Mouse (Mus musculus) lung, embryonic 16.5 days (tissue): ENCODE measurements around the gene Hsp90b1. TPM values are rescaled to one million over a fixed set of nuclear protein-coding genes. Genes with fewer than 3 reads are reported as not detected.
A peak's percentile ranks its signal among the peaks of the same experiment; 100 is the strongest.

Experiments
- ATAC-seq: fragments of 200-750 bp; cut with Nextera tagmentation; 2 replicates; pipeline ENCODE4 v1.8.0; 2017; ENCODE audit warnings: low read depth, mild to moderate bottlenecking, moderate library complexity
- H3K27ac ChIP-seq: fragments of 300-500 bp; sonication (generic); 2 replicates; pipeline ENCODE4 v1.5.1; 2014; ENCODE audit warnings: mild to moderate bottlenecking, control low read depth, low read length
- H3K27me3 ChIP-seq: fragments of 300-500 bp; sonication (generic); 2 replicates; pipeline ENCODE4 v1.6.1; 2014; ENCODE audit warnings: low read depth, low read length, mixed read lengths; ENCODE audit not compliant: control insufficient read depth, insufficient read depth
- H3K36me3 ChIP-seq: fragments of 300-500 bp; sonication (generic); 2 replicates; pipeline ENCODE4 v1.6.1; 2014; ENCODE audit warnings: low read length; ENCODE audit not compliant: control insufficient read depth, insufficient read depth
- H3K4me1 ChIP-seq: fragments of 300-500 bp; sonication (generic); replicated peaks from 2 replicates; pipeline ENCODE4 v1.6.1; 2014; ENCODE audit warnings: low read length, mixed read lengths; ENCODE audit not compliant: control insufficient read depth, insufficient read depth
- H3K4me2 ChIP-seq: fragments of 300-500 bp; sonication (generic); 2 replicates; pipeline ENCODE4 v1.6.1; 2014; ENCODE audit warnings: low read depth, low read length, control low read depth
- H3K4me3 ChIP-seq: fragments of 300-500 bp; sonication (generic); 2 replicates; pipeline ENCODE4 v1.5.1; 2014; ENCODE audit warnings: mild to moderate bottlenecking, low read length, control low read depth
- H3K9ac ChIP-seq: fragments of 300-500 bp; sonication (generic); 2 replicates; pipeline ENCODE4 v1.6.1; 2014; ENCODE audit warnings: low read length, control low read depth
- H3K9me3 ChIP-seq: fragments of 300-500 bp; sonication (generic); 2 replicates; pipeline ENCODE4 v1.6.1; 2016; ENCODE audit warnings: low read length; ENCODE audit not compliant: control insufficient read depth
- WGBS: fragments of 180-500 bp; shearing (Covaris S2); extraction: QIAGEN DNeasy Blood & Tissue Kit; methylation state at CpG from one replicate; pipeline ENCODE4 v1.1.7; 2014; 5-methylcytosine and 5-hydroxymethylcytosine counted together
- polyA plus RNA-seq: library from polyadenylated mRNA; unstranded; fragments of >200 nt; fragmentation: Nextera tagmentation; extraction: Ambion mirVana; gene quantifications from 2 replicates; pipeline ENCODE4 v1.2.1, GENCODE M21; 2015

The Hsp90b1 gene
- polyA plus RNA-seq: 771 and 809 TPM in 2 replicates

- peak within 1 kb of the TSS; percentile 95 for H3K4me2 ChIP-seq
- peak within 1 kb of the TSS; percentile 95 for H3K4me3 ChIP-seq
- peaks cover 24% of the 10 kb centered on the region for H3K36me3 ChIP-seq
- no peaks in the 10 kb centered on the region for H3K9me3 ChIP-seq
- H3K27ac ChIP-seq: peak within 1 kb of the TSS; percentile 99
- H3K27me3 ChIP-seq: no peaks in the 10 kb centered on the region
- under 1% methylated on average over 45 of the region's 51 CpGs for WGBS
- H3K9ac ChIP-seq: peak within 1 kb of the TSS; percentile 98
- ATAC-seq: peak; percentile 97
- H3K4me1 ChIP-seq: peaks cover 35% of the 10 kb centered on the region
Measured at GRCm38 (mm10) chr10:86705318-86705921, at the start of gene Hsp90b1, which contains the start of gene Ttc41. Hsp90b1 (minus strand) TSS chr10:86705509. Ttc41 (plus strand) TSS chr10:86705811.

- Histone ChIP-seq H3K4me1 (no peaks in the 10 kb centered on the region), H3K27ac (no peak overlapping the region), H3K27me3 (no peaks in the 10 kb centered on the region), H3K4me3 (no peak overlapping the region), H3K9ac (no peak overlapping the region), H3K36me3 (no peaks in the 10 kb centered on the region), H3K9me3 (no peaks in the 10 kb centered on the region), H3K4me2 (no peak overlapping the region)
- ATAC-seq: no peak
- WGBS: 81% methylated on average over 7 of the region's 7 CpGs
Measured at GRCm38 (mm10) chr10:86744306-86744705, 39.0 kb upstream of the Hsp90b1 start.

GRCm38 (mm10) chr10:86742918-86743317 lies 37.6 kb upstream of the Hsp90b1 start:
- no peak overlapping the region for H3K9ac ChIP-seq
- H3K36me3 ChIP-seq: no peaks in the 10 kb centered on the region
- H3K4me2 ChIP-seq: no peak overlapping the region
- H3K4me3 ChIP-seq: no peak overlapping the region
- H3K9me3 ChIP-seq: no peaks in the 10 kb centered on the region
- no peak overlapping the region for H3K27ac ChIP-seq
- no peaks in the 10 kb centered on the region for H3K4me1 ChIP-seq
- 74% methylated on average over 2 of the region's 2 CpGs for WGBS
- no peaks in the 10 kb centered on the region for H3K27me3 ChIP-seq
- no peak for ATAC-seq

- Histone ChIP-seq H3K4me1 (no peaks in the 10 kb centered on the region), H3K9me3 (no peaks in the 10 kb centered on the region), H3K27me3 (no peaks in the 10 kb centered on the region), H3K36me3 (no peaks in the 10 kb centered on the region), H3K9ac (no peak overlapping the region), H3K4me3 (no peak overlapping the region), H3K4me2 (no peak overlapping the region), H3K27ac (no peak overlapping the region)
- WGBS: 83% methylated on average over 4 of the region's 4 CpGs
- ATAC-seq: no peak
Measured at GRCm38 (mm10) chr10:86735036-86735435, 29.7 kb upstream of the Hsp90b1 start.

GRCm38 (mm10) chr10:86731500-86731863 lies 26.2 kb upstream of the Hsp90b1 start:
- H3K9me3 ChIP-seq: no peaks in the 10 kb centered on the region
- no peak overlapping the region for H3K4me3 ChIP-seq
- no peak overlapping the region for H3K9ac ChIP-seq
- H3K27ac ChIP-seq: no peak overlapping the region
- WGBS: 20% methylated on average over 2 of the region's 2 CpGs
- peaks cover 9% of the 10 kb centered on the region; the same call in 1 of the 2 replicates for H3K4me1 ChIP-seq
- no peaks in the 10 kb centered on the region for H3K36me3 ChIP-seq
- H3K4me2 ChIP-seq: peak overlapping the region; percentile 75; the same call in 1 of the 2 replicates
- no peak for ATAC-seq
- H3K27me3 ChIP-seq: no peaks in the 10 kb centered on the region

GRCm38 (mm10) chr10:86730823-86731499 lies 25.7 kb upstream of the Hsp90b1 start:
- ATAC-seq: peak; percentile 45; the same call in 1 of the 2 replicates
- Histone ChIP-seq H3K9ac (peak overlapping the region; percentile 75), H3K36me3 (no peaks in the 10 kb centered on the region), H3K4me3 (peak overlapping the region; percentile 55), H3K4me1 (peaks cover 9% of the 10 kb centered on the region; the same call in 1 of the 2 replicates), H3K27ac (no peak overlapping the region; the same call in 1 of the 2 replicates), H3K4me2 (peak overlapping the region; percentile 75), H3K27me3 (no peaks in the 10 kb centered on the region), H3K9me3 (no peaks in the 10 kb centered on the region)
- 11% methylated on average over 22 of the region's 22 CpGs for WGBS

- no peaks in the 10 kb centered on the region for H3K9me3 ChIP-seq
- no peak overlapping the region for H3K9ac ChIP-seq
- H3K4me1 ChIP-seq: peaks cover 9% of the 10 kb centered on the region; the same call in 1 of the 2 replicates
- 69% methylated on average over 3 of the region's 3 CpGs for WGBS
- peak overlapping the region; percentile 28 for H3K27ac ChIP-seq
- H3K4me2 ChIP-seq: peak overlapping the region; percentile 68
- H3K36me3 ChIP-seq: no peaks in the 10 kb centered on the region
- no peaks in the 10 kb centered on the region for H3K27me3 ChIP-seq
- no peak for ATAC-seq
- H3K4me3 ChIP-seq: no peak overlapping the region
Measured at GRCm38 (mm10) chr10:86728176-86728575, 22.9 kb upstream of the Hsp90b1 start.

- Histone ChIP-seq H3K27me3 (no peaks in the 10 kb centered on the region), H3K27ac (peak overlapping the region; percentile 28), H3K4me2 (peak overlapping the region; percentile 68), H3K9me3 (no peaks in the 10 kb centered on the region), H3K36me3 (no peaks in the 10 kb centered on the region), H3K9ac (peak overlapping the region; percentile 69), H3K4me1 (peaks cover 9% of the 10 kb centered on the region; the same call in 1 of the 2 replicates), H3K4me3 (peak overlapping the region; percentile 43)
- 1% methylated on average over 12 of the region's 12 CpGs for WGBS
- peak; percentile 84 for ATAC-seq
Measured at GRCm38 (mm10) chr10:86727548-86727980, 22.3 kb upstream of the Hsp90b1 start.

- no peak overlapping the region for H3K9ac ChIP-seq
- no peak overlapping the region for H3K4me2 ChIP-seq
- 75% methylated on average over 3 of the region's 3 CpGs for WGBS
- H3K4me1 ChIP-seq: no peaks in the 10 kb centered on the region
- H3K9me3 ChIP-seq: no peaks in the 10 kb centered on the region
- no peak overlapping the region for H3K4me3 ChIP-seq
- no peaks in the 10 kb centered on the region for H3K27me3 ChIP-seq
- H3K27ac ChIP-seq: no peak overlapping the region
- no peak for ATAC-seq
- no peaks in the 10 kb centered on the region for H3K36me3 ChIP-seq
Measured at GRCm38 (mm10) chr10:86712156-86712555, 6.8 kb upstream of the Hsp90b1 start.
